Mouse (Mus musculus): ENCODE results near the gene Twnk.

The Twnk gene

GRCm38 (mm10) chr19:45002301-45002700 is 3.2 kb upstream of the Twnk start:
- in situ Hi-C loops (cut with MboI, MseI), result no loop called here

GRCm38 (mm10) chr19:45003740-45004516 is 1.5 kb upstream of the Twnk start:
- in situ Hi-C loops (cut with MboI, MseI), result no loop called here

- in situ Hi-C loops (cut with MboI, MseI), result loop anchor here (5.0 kb wide), 1 partner anchor 41 kb away; the partner anchor contains the start of genes Pdzd7 and Sfxn3
These were observed 672 bp downstream of the Twnk start, which contains the start of gene Mrpl43 for GRCm38 (mm10) chr19:45005957-45006712. Gene Mrpl43 (minus strand): TSS chr19:45006442.

GRCm38 (mm10) chr19:45007021-45007420 is 1.6 kb downstream of the Twnk start:
- in situ Hi-C loops (cut with MboI, MseI), result loop anchor here (5.0 kb wide), 1 partner anchor 40 kb away; the partner anchor contains the start of genes Pdzd7 and Sfxn3

- in situ Hi-C loops (cut with MboI, MseI), result loop anchor here (5.0 kb wide), 1 partner anchor 40 kb away; the partner anchor contains the start of genes Pdzd7 and Sfxn3
These were observed 2.1 kb downstream of the Twnk start for GRCm38 (mm10) chr19:45007425-45008191.

- in situ Hi-C loops (cut with MboI, MseI), result no loop called here
These were observed 5.2 kb downstream of the Twnk start for GRCm38 (mm10) chr19:45010646-45011045.

GRCm38 (mm10) chr19:45012219-45012618 is 6.8 kb downstream of the Twnk start:
- in situ Hi-C loops (cut with MboI, MseI), result no loop called here

GRCm38 (mm10) chr19:45012636-45013035 is 7.2 kb downstream of the Twnk start:
- in situ Hi-C loops (cut with MboI, MseI), result no loop called here

- in situ Hi-C loops (cut with MboI, MseI), result no loop called here
These were observed 8.2 kb downstream of the Twnk start for GRCm38 (mm10) chr19:45013581-45014225.

- in situ Hi-C loops (cut with MboI, MseI), result no loop called here
These were observed 9.0 kb downstream of the Twnk start, which contains the start of gene Lzts2 for GRCm38 (mm10) chr19:45014335-45014971. Gene Lzts2 (plus strand): TSS chr19:45014414.

GRCm38 (mm10) chr19:45014981-45015402 is 9.5 kb downstream of the Twnk start:
- in situ Hi-C loops (cut with MboI, MseI), result no loop called here

GRCm38 (mm10) chr19:45015518-45016281 is 10.2 kb downstream of the Twnk start:
- in situ Hi-C loops (cut with MboI, MseI), result no loop called here

GRCm38 (mm10) chr19:45016341-45017215 is 11.1 kb downstream of the Twnk start:
- in situ Hi-C loops (cut with MboI, MseI), result no loop called here

- in situ Hi-C loops (cut with MboI, MseI), result no loop called here
These were observed 11.8 kb downstream of the Twnk start for GRCm38 (mm10) chr19:45017216-45017771.

- in situ Hi-C loops (cut with MboI, MseI), result no loop called here
These were observed 12.4 kb downstream of the Twnk start for GRCm38 (mm10) chr19:45017909-45018308.

GRCm38 (mm10) chr19:45018351-45018831 is 12.9 kb downstream of the Twnk start:
- in situ Hi-C loops (cut with MboI, MseI), result no loop called here

- in situ Hi-C loops (cut with MboI, MseI), result no loop called here
These were observed 14.9 kb downstream of the Twnk start for GRCm38 (mm10) chr19:45020348-45020747.

- in situ Hi-C loops (cut with MboI, MseI), result no loop called here
These were observed 15.9 kb downstream of the Twnk start for GRCm38 (mm10) chr19:45021362-45021761.
